Mouse (Mus musculus): ENCODE results near the gene Nhej1. TPM values are rescaled to one million over a fixed set of nuclear protein-coding genes. Genes with fewer than 3 reads are reported as not detected.
A peak's percentile ranks its signal among the peaks of the same experiment; 100 is the strongest.

Gene Nhej1
- polyA plus RNA-seq, 1 experiment = 2.8 TPM

DNA sequence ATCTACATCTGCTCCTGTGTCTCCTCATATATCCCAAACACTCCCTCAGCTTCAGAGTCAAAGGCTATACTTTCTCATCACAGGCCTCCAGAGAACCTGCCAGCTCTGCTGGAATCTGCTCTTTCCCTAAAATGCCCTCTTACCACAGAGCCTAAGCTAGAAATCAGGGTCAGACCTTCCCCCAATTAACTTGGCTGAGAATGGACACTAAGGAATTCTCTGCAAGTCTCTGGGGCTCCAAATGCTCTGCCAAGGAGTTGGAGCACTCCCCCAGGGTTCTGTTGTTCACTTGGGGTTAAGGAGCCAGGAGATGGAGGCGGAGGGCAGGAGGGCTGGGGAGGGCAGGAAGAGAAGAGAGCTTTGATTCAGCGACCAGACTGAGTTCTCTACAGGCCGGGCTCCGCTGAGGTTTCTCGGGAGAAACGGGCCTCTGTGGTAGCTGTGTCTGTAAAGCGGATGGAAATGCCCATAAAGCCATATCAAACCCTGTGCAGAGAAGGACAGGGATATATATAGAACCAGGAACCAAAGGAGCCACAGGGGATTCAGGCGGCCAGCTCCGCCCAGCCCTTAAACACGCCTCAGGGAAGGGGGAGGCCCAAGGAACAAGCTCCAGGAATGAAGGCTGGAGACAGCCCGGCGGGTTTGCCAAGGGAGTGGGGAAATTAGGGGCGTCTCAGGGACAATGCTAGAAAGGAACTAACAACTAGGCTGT, 109.3 kb downstream of the Nhej1 start:
- peak in 1 of 2 experiments; percentile 12 for DNase-seq
- Histone ChIP-seq H3K4me3 (replicated peaks; ENCODE audit: insufficient read depth, low read depth, low read length) (no peak overlapping the region), H3K27ac (ENCODE audit: insufficient read depth, low read length) (no peak overlapping the region), H3K27me3 (ENCODE audit: control insufficient read depth, insufficient read depth, low read length) (no peaks in the 10 kb centered on the region; the same call in 1 of the 2 replicates), H3K4me1 (ENCODE audit: control insufficient read depth, insufficient read depth, low read length) (no peaks in the 10 kb centered on the region)
- TF ChIP-seq CTCF (IDR thresholded peaks at IDR 0.05; ENCODE audit: borderline replicate concordance, insufficient read depth, low read depth, low read length) = no peak
- no peak for TF ChIP-seq POLR2A (IDR thresholded peaks at IDR 0.05; ENCODE audit: borderline replicate concordance, insufficient read depth, low read length)
- 53% methylated on average over 13 of the region's 13 CpGs for WGBS

DNA sequence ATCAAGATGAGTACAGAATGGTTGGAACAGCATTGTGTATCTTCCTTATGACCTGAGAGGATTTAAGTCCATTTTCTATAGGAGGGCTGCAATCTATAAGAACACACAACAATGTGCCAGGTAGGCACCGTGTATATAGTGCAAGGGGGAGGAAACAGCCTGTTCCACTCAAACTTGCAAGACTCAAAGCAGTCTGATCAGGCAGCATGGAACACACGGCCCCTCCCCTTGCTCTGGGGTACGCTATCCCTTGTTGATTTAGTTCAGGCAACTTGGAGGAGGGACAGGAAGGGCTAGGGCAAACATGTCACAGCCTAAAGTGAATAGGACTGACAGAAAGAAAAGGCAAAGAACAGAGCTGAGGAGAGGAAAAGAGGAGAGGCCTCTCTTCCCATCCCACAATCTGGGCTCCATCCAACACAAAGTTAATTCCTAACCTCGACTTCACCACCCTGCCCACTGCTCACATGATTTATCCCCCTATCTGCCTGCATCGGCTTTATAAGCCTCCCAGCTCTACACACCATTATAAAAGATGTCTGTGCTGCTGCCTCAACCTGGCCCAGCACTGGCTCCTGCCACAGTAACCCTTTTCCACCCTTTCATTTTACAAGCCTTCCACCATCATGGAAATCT, 110.7 kb downstream of the Nhej1 start:
- DNase-seq = no peak
- H3K27ac ChIP-seq (ENCODE audit: insufficient read depth, low read length) = no peak overlapping the region
- TF ChIP-seq POLR2A (IDR thresholded peaks at IDR 0.05; ENCODE audit: borderline replicate concordance, insufficient read depth, low read length) (no peak), CTCF (IDR thresholded peaks at IDR 0.05; ENCODE audit: borderline replicate concordance, insufficient read depth, low read depth, low read length) (no peak)
- H3K4me3 ChIP-seq (replicated peaks; ENCODE audit: insufficient read depth, low read depth, low read length) = no peak overlapping the region
- no peaks in the 10 kb centered on the region for H3K4me1 ChIP-seq (ENCODE audit: control insufficient read depth, insufficient read depth, low read length)
- H3K27me3 ChIP-seq (ENCODE audit: control insufficient read depth, insufficient read depth, low read length) = no peaks in the 10 kb centered on the region; the same call in 1 of the 2 replicates
- WGBS = 66% methylated on average over 5 of the region's 5 CpGs

- no peak for DNase-seq
- TF ChIP-seq POLR2A (IDR thresholded peaks at IDR 0.05; ENCODE audit: borderline replicate concordance, insufficient read depth, low read length) (no peak), CTCF (IDR thresholded peaks at IDR 0.05; ENCODE audit: borderline replicate concordance, insufficient read depth, low read depth, low read length) (no peak)
- no peaks in the 10 kb centered on the region; the same call in 1 of the 2 replicates for H3K27me3 ChIP-seq (ENCODE audit: control insufficient read depth, insufficient read depth, low read length)
- no peaks in the 10 kb centered on the region for H3K4me1 ChIP-seq (ENCODE audit: control insufficient read depth, insufficient read depth, low read length)
- no peak overlapping the region for H3K27ac ChIP-seq (ENCODE audit: insufficient read depth, low read length)
- no peak overlapping the region for H3K4me3 ChIP-seq (replicated peaks; ENCODE audit: insufficient read depth, low read depth, low read length)
Measured at GRCm38 (mm10) chr1:75010817-75011216, 114.2 kb downstream of the Nhej1 start.

GRCm38 (mm10) chr1:75010203-75010602, 114.8 kb downstream of the Nhej1 start:
- TF ChIP-seq CTCF (IDR thresholded peaks at IDR 0.05; ENCODE audit: borderline replicate concordance, insufficient read depth, low read depth, low read length) (no peak), POLR2A (IDR thresholded peaks at IDR 0.05; ENCODE audit: borderline replicate concordance, insufficient read depth, low read length) (no peak)

DNA sequence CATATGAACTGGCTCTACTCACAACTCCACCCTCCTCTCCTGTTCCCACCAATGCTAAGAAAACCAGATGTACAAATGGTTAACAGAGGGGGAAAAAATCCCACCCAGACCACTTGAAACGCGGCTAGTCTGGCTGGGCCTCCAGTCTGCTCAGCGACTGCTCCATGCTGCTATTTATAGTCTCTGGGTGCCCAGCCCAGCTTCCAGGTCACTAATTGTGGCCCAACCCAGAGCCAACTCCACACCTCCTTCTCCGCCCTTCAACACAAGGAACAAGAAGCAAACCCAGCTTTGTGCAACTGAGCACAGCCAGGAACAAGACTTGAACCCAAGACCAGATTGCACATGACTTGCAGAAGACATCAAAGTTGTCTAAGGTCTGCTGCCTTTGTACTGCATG, 119.0 kb downstream of the Nhej1 start:
- no peaks in the 10 kb centered on the region for H3K4me1 ChIP-seq (ENCODE audit: control insufficient read depth, insufficient read depth, low read length)
- H3K4me3 ChIP-seq (replicated peaks; ENCODE audit: insufficient read depth, low read depth, low read length) = no peak overlapping the region
- WGBS = 48% methylated on average over 4 of the region's 4 CpGs
- TF ChIP-seq CTCF (IDR thresholded peaks at IDR 0.05; ENCODE audit: borderline replicate concordance, insufficient read depth, low read depth, low read length) = no peak
- TF ChIP-seq POLR2A (IDR thresholded peaks at IDR 0.05; ENCODE audit: borderline replicate concordance, insufficient read depth, low read length) = no peak
- H3K27me3 ChIP-seq (ENCODE audit: control insufficient read depth, insufficient read depth, low read length) = no peaks in the 10 kb centered on the region
- no peak overlapping the region for H3K27ac ChIP-seq (ENCODE audit: insufficient read depth, low read length)
- no peak for DNase-seq

More at GRCm38 (mm10) chr1:75010203-75010602, 114.8 kb downstream of the Nhej1 start:
- Histone ChIP-seq H3K27ac (ENCODE audit: insufficient read depth, low read length) (no peak overlapping the region), H3K27me3 (ENCODE audit: control insufficient read depth, insufficient read depth, low read length) (no peaks in the 10 kb centered on the region; the same call in 1 of the 2 replicates), H3K4me1 (ENCODE audit: control insufficient read depth, insufficient read depth, low read length) (no peaks in the 10 kb centered on the region), H3K4me3 (replicated peaks; ENCODE audit: insufficient read depth, low read depth, low read length) (no peak overlapping the region)
- no peak for DNase-seq
- 79% methylated on average over 2 of the region's 2 CpGs for WGBS

DNA sequence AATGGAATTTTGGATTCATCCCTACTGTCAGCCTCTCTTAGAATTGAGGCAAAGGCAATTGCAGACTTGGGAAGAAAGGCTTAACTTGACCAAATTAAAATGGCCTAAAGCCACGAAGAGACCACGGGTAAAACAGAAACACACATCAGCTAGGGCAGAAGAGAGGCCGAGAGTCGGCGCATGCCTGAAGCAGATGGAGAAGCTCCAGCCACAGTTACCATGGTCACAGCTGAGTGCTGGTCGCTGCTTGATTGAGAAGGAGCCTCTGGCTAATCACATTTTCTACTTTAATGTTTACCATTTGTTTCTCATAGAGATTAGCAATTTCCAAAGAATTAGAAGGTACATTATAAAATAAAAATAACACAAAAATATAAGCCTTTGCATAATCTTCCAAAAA, 123.8 kb downstream of the Nhej1 start:
- 33% methylated on average over 6 of the region's 6 CpGs for WGBS

DNA sequence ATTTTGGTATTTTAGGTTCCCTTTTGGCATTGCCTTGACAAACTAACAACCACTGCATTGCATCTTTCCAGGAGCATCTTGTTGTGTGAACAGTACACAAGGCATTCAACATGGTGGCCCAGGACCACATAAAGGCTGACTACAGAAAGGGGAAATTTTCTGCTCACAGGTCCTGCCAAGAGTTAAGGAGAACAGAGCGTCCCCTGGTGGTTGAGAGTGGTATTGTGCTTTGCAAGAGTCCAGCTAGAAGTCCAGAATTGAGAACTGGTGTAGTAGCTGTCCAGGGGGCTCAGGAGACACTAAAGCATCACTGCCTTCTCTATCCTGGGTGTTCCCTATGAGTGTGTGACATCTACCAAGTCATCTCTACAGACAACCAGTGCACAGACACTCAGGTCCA, 124.5 kb downstream of the Nhej1 start:
- WGBS = 4% methylated on average over 1 of the region's 1 CpGs
- Histone ChIP-seq H3K4me1 (ENCODE audit: control insufficient read depth, insufficient read depth, low read length) (no peaks in the 10 kb centered on the region), H3K27ac (ENCODE audit: insufficient read depth, low read length) (no peak overlapping the region), H3K4me3 (replicated peaks; ENCODE audit: insufficient read depth, low read depth, low read length) (no peak overlapping the region), H3K27me3 (ENCODE audit: control insufficient read depth, insufficient read depth, low read length) (no peaks in the 10 kb centered on the region)
- peak; percentile 6 to 25 for DNase-seq
- peak; percentile 51; the same call in 1 of the 2 replicates for TF ChIP-seq CTCF (IDR thresholded peaks at IDR 0.05; ENCODE audit: borderline replicate concordance, insufficient read depth, low read depth, low read length)
- no peak for TF ChIP-seq POLR2A (IDR thresholded peaks at IDR 0.05; ENCODE audit: borderline replicate concordance, insufficient read depth, low read length)

More for the DNA sequence above, 123.8 kb downstream of the Nhej1 start:
- no peak overlapping the region for H3K27ac ChIP-seq (ENCODE audit: insufficient read depth, low read length)
- no peaks in the 10 kb centered on the region for H3K27me3 ChIP-seq (ENCODE audit: control insufficient read depth, insufficient read depth, low read length)
- no peak for DNase-seq
- H3K4me3 ChIP-seq (replicated peaks; ENCODE audit: insufficient read depth, low read depth, low read length) = no peak overlapping the region
- no peak for TF ChIP-seq POLR2A (IDR thresholded peaks at IDR 0.05; ENCODE audit: borderline replicate concordance, insufficient read depth, low read length)
- TF ChIP-seq CTCF (IDR thresholded peaks at IDR 0.05; ENCODE audit: borderline replicate concordance, insufficient read depth, low read depth, low read length) = no peak
- no peaks in the 10 kb centered on the region for H3K4me1 ChIP-seq (ENCODE audit: control insufficient read depth, insufficient read depth, low read length)

DNA sequence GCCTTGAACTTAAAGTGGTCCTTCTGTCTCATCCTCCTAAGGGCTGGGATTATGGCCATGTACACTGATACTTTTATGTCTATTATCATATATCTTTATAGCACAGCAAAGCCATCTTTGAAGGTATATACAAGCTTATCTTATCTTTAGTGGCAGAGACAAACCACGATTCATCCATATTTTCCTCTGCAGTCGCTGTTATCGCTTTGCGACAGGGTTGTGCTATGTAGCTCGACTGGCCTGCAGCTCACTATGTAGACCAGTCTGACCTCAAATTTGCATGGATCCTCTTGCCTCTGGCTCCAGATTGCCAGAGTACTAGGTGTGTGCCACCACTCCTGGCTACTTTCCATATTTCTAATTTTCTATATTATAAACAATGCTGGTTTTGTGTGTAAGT, 125.8 kb downstream of the Nhej1 start:
- Histone ChIP-seq H3K27me3 (ENCODE audit: control insufficient read depth, insufficient read depth, low read length) (no peaks in the 10 kb centered on the region), H3K4me3 (replicated peaks; ENCODE audit: insufficient read depth, low read depth, low read length) (no peak overlapping the region), H3K27ac (ENCODE audit: insufficient read depth, low read length) (no peak overlapping the region), H3K4me1 (ENCODE audit: control insufficient read depth, insufficient read depth, low read length) (no peaks in the 10 kb centered on the region)
- 85% methylated on average over 5 of the region's 5 CpGs for WGBS
- TF ChIP-seq POLR2A (IDR thresholded peaks at IDR 0.05; ENCODE audit: borderline replicate concordance, insufficient read depth, low read length) (no peak), CTCF (IDR thresholded peaks at IDR 0.05; ENCODE audit: borderline replicate concordance, insufficient read depth, low read depth, low read length) (no peak)
- no peak for DNase-seq

Data from cerebellum, adult 2 months (tissue).